Mouse (Mus musculus) brain, embryonic 14.5 days (tissue): ENCODE data around the gene Ferd3l.

Source experiments
- CTCF ChIP-seq: fragments of 200-500 bp; IDR thresholded peaks from 2 replicates; pipeline ENCODE4 v1.5.1; 2012; ENCODE audit warnings: inconsistent platforms, mild to moderate bottlenecking, moderate library complexity, borderline replicate concordance; ENCODE audit not compliant: insufficient read depth, insufficient read length; ENCODE audit errors: extremely low read depth
- POLR2A ChIP-seq: fragments of 200-500 bp; IDR thresholded peaks from 2 replicates; pipeline ENCODE4 v1.6.1; 2012; ENCODE audit warnings: mild to moderate bottlenecking, inconsistent platforms, borderline replicate concordance; ENCODE audit not compliant: poor library complexity, insufficient read depth, insufficient read length, severe bottlenecking; ENCODE audit errors: extremely low read depth

GRCm38 (mm10) chr12:33961013-33961412 is 32.8 kb downstream of the Ferd3l start:
- TF ChIP-seq CTCF (no peak), POLR2A (no peak)
